Mouse (Mus musculus) skeletal muscle tissue, adult 2 months (tissue): ENCODE data around the gene Fbxo44.
"Not testable (repeated sequence)": the region's sequence is repeated elsewhere in the genome, so short reads cannot be mapped to it uniquely, and the experiment has no call there.

Experiments used
- DNase-seq: peaks from one replicate; pipeline ENCODE4 v3.0.0-alpha.2; 2012; ENCODE audit warnings: low read depth, low spot score

The Fbxo44 gene

GRCm38 (mm10) chr4:148160436-148161390 is at the start of gene Fbxo44, which contains the start of gene Fbxo2:
Gene Fbxo44, minus strand, starts transcription at chr4:148160482.
Gene Fbxo2, plus strand, starts transcription at chr4:148160621.
- DNase-seq, result no peak

GRCm38 (mm10) chr4:148204873-148205232 is 44.6 kb upstream of the Fbxo44 start:
- DNase-seq, result no peak

- DNase-seq, result no peak
These were observed 44.0 kb upstream of the Fbxo44 start for GRCm38 (mm10) chr4:148204061-148204872.

- no peak for DNase-seq
These were observed 43.3 kb upstream of the Fbxo44 start for GRCm38 (mm10) chr4:148203557-148203956.

GRCm38 (mm10) chr4:148198721-148199120 is 38.4 kb upstream of the Fbxo44 start:
- no peak for DNase-seq

- DNase-seq, result no peak
These were observed 34.1 kb upstream of the Fbxo44 start for GRCm38 (mm10) chr4:148194400-148194799.

- no peak for DNase-seq
These were observed 32.5 kb upstream of the Fbxo44 start for GRCm38 (mm10) chr4:148192707-148193245.

GRCm38 (mm10) chr4:148188767-148189166 is 28.5 kb upstream of the Fbxo44 start:
- not testable (repeated sequence) for DNase-seq

GRCm38 (mm10) chr4:148185819-148186218 is 25.5 kb upstream of the Fbxo44 start:
- DNase-seq, result no peak

- DNase-seq, result no peak
These were observed 24.3 kb upstream of the Fbxo44 start for GRCm38 (mm10) chr4:148184564-148184963.

- DNase-seq, result no peak
These were observed 22.1 kb upstream of the Fbxo44 start for GRCm38 (mm10) chr4:148182363-148182762.

- no peak for DNase-seq
These were observed 21.2 kb upstream of the Fbxo44 start for GRCm38 (mm10) chr4:148181483-148181882.

- DNase-seq, result no peak
These were observed 17.4 kb upstream of the Fbxo44 start for GRCm38 (mm10) chr4:148177716-148178115.

- not testable (repeated sequence) for DNase-seq
These were observed 16.3 kb upstream of the Fbxo44 start for GRCm38 (mm10) chr4:148176603-148177002.

- no peak for DNase-seq
These were observed 14.2 kb upstream of the Fbxo44 start for GRCm38 (mm10) chr4:148174495-148174862.

- DNase-seq, result no peak
These were observed 13.7 kb upstream of the Fbxo44 start for GRCm38 (mm10) chr4:148173811-148174494.

GRCm38 (mm10) chr4:148171261-148171660 is 11.0 kb upstream of the Fbxo44 start:
- no peak for DNase-seq

- no peak for DNase-seq
These were observed 10.6 kb upstream of the Fbxo44 start for GRCm38 (mm10) chr4:148170842-148171241.

GRCm38 (mm10) chr4:148169586-148169985 is 9.3 kb upstream of the Fbxo44 start:
- DNase-seq, result no peak

- peak; percentile 53 for DNase-seq
These were observed 8.0 kb upstream of the Fbxo44 start for GRCm38 (mm10) chr4:148168287-148168686.

GRCm38 (mm10) chr4:148166986-148167385 is 6.7 kb upstream of the Fbxo44 start:
- no peak for DNase-seq

GRCm38 (mm10) chr4:148166431-148166830 is 6.1 kb upstream of the Fbxo44 start:
- DNase-seq, result no peak
